Mouse (Mus musculus): ENCODE measurements around the gene Mfsd5. TPM values are rescaled to one million over a fixed set of nuclear protein-coding genes. Genes with fewer than 3 reads are reported as not detected.

The Mfsd5 gene
- total RNA-seq, 2 experiments from 2014 or later: 29.0 to 29.4 TPM

Other genes starting within 250 kb of the Mfsd5 start
- 100 to 1,000 TPM; 248 to 266 TPM for gene Eif4b, start 205.7 kb upstream of the Mfsd5 start, total RNA-seq (2021)
- 10 to 100 TPM; 64.5 to 84.6 TPM for gene Tns2, start 179.0 kb upstream of the Mfsd5 start, total RNA-seq (2021)
- 10 to 100 TPM; 27.4 to 31.5 TPM for gene Spryd3, start 143.2 kb upstream of the Mfsd5 start, total RNA-seq (2021)
- gene Igfbp6, start 135.1 kb upstream of the Mfsd5 start, total RNA-seq (2021): 10 to 100 TPM; 40.3 to 48.1 TPM
- 1 to 10 TPM; 4.9 to 8.1 TPM for gene Soat2, start 128.9 kb upstream of the Mfsd5 start, total RNA-seq (2021)
- 10 to 100 TPM; 66.7 to 84.9 TPM for gene Zfp740, start 76.2 kb upstream of the Mfsd5 start, total RNA-seq (2021)
- gene Csad, start 74.7 kb upstream of the Mfsd5 start, total RNA-seq (2021): 100 to 1,000 TPM; 155 to 156 TPM
- gene Itgb7, start 47.5 kb upstream of the Mfsd5 start, total RNA-seq (2021): 1 to 10 TPM; 6.4 to 7.1 TPM
- gene Rarg, start 21.9 kb upstream of the Mfsd5 start, total RNA-seq (2021): 10 to 100 TPM; 22.7 to 30.3 TPM
- not detected for gene Gm9918, start 8.9 kb upstream of the Mfsd5 start, total RNA-seq (2021)
- 10 to 100 TPM in 1 of 2 experiments, 1 to 10 TPM in 1; 8.8 to 11.9 TPM for gene Espl1, start 16.8 kb downstream of the Mfsd5 start, total RNA-seq (2021)
- 100 to 1,000 TPM; 342 to 354 TPM for gene Pfdn5, start 46.7 kb downstream of the Mfsd5 start, total RNA-seq (2021)
- 10 to 100 TPM; 50.0 to 62.5 TPM for gene Myg1, start 52.3 kb downstream of the Mfsd5 start, total RNA-seq (2021)
- gene Aaas, start 71.3 kb downstream of the Mfsd5 start, total RNA-seq (2021): 10 to 100 TPM; 21.4 to 24.7 TPM
- 1 to 10 TPM in 1 of 2 experiments, under 1 TPM in 1; 0.15 to 2.3 TPM for gene Sp7, start 87.7 kb downstream of the Mfsd5 start, total RNA-seq (2021)
- 10 to 100 TPM; 67.8 to 83.4 TPM for gene Sp1, start 126.7 kb downstream of the Mfsd5 start, total RNA-seq (2021)
- 1 to 10 TPM; 1.7 to 2.1 TPM for gene Amhr2, start 165.9 kb downstream of the Mfsd5 start, total RNA-seq (2021)
- gene Prr13, start 179.6 kb downstream of the Mfsd5 start, total RNA-seq (2021): 10 to 100 TPM; 46.9 to 53.1 TPM
- 100 to 1,000 TPM; 703 to 724 TPM for gene Pcbp2, start 191.1 kb downstream of the Mfsd5 start, total RNA-seq (2021)
- gene Gm10337, start 224.3 kb downstream of the Mfsd5 start, total RNA-seq (2021): 1 to 10 TPM; 3.7 to 4.1 TPM
- gene Map3k12, start 237.6 kb downstream of the Mfsd5 start, total RNA-seq (2021): 10 to 100 TPM in 1 of 2 experiments, 1 to 10 TPM in 1; 7.7 to 11.2 TPM
- gene Tarbp2, start 238.7 kb downstream of the Mfsd5 start, total RNA-seq (2021): 10 to 100 TPM; 36.0 to 43.1 TPM
- gene Npff, start 245.5 kb downstream of the Mfsd5 start, total RNA-seq (2021): 1 to 10 TPM; 2.5 to 5.9 TPM

All from adrenal gland, postnatal 10 days (tissue).